ENCODE assay signal across 26 mouse cellular contexts in the genomic region with DNA sequence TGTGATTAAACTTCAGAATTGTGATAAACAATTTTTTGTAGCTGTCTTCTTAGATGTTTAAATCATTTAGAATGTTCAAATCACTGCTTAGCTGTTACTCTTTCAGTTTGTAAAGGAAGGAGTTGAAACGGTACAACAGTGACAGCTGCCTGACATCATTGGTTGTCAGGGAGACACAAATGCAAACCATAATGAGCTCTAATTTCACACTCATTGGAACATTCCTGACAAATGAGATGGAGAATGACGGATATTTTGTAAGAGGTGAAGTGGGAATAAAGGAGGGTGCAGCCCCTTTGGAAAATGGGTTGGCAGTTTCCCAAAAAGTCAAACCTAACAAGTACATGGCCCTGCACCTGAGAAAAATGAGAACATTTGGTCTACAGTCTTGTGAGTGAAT.
DNase-seq lines count a peak whose midpoint lies in the region; ATAC-seq and TF ChIP-seq lines count a peak whose summit lies in the region.
"Had no signal": no experiment of that assay in that cellular context is flagged by ENCODE, and none has a peak within 500 bp of the region (broad histone marks: within the 10 kb centered on the region; RNA-seq: fewer than 3 reads in every experiment).

No protein-coding gene starts in this region.

- no peak overlapping the region for H3K4me3 ChIP-seq in hindbrain, postnatal 0 days (ENCODE audit: low read length)
- no peak overlapping the region for H3K4me3 ChIP-seq in hindbrain, embryonic 13.5 days
- H3K4me3 ChIP-seq in forebrain, embryonic 15.5 days = no peak overlapping the region
- H3K4me3 ChIP-seq: erythroblast, embryonic 14.5 days; hindbrain, embryonic 12.5 days; limb, embryonic 13.5 days; megakaryocyte, embryonic 14.5 days; stomach, embryonic 15.5 days had no signal

- H3K9ac ChIP-seq in hindbrain, postnatal 0 days (replicated peaks; ENCODE audit: low read length) = no peak overlapping the region
- no peak overlapping the region for H3K9ac ChIP-seq in hindbrain, embryonic 13.5 days
- no peak overlapping the region for H3K9ac ChIP-seq in forebrain, embryonic 15.5 days (replicated peaks)
- H3K9ac ChIP-seq: hindbrain, embryonic 12.5 days; limb, embryonic 13.5 days; stomach, embryonic 15.5 days had no signal

- ATAC-seq in hindbrain, postnatal 0 days = no peak
- no peak for ATAC-seq in hindbrain, embryonic 13.5 days (ENCODE audit: low FRiP score)
- peak; percentile 94 for ATAC-seq in forebrain, embryonic 15.5 days (replicated peaks)

- H3K4me1 ChIP-seq in hindbrain, postnatal 0 days (ENCODE audit: insufficient read depth, low read length) = no peaks in the 10 kb centered on the region
- no peaks in the 10 kb centered on the region; the same call in 1 of the 2 replicates for H3K4me1 ChIP-seq in hindbrain, embryonic 13.5 days (replicated peaks)
- peaks cover 12% of the 10 kb centered on the region; the same call in 1 of the 2 replicates for H3K4me1 ChIP-seq in forebrain, embryonic 15.5 days
- H3K4me1 ChIP-seq: hindbrain, embryonic 12.5 days; limb, embryonic 13.5 days; megakaryocyte, embryonic 14.5 days; stomach, embryonic 15.5 days had no signal

- H3K36me3 ChIP-seq in hindbrain, postnatal 0 days (ENCODE audit: insufficient read depth, low read length) = no peaks in the 10 kb centered on the region
- H3K36me3 ChIP-seq in hindbrain, embryonic 13.5 days = no peaks in the 10 kb centered on the region
- no peaks in the 10 kb centered on the region for H3K36me3 ChIP-seq in forebrain, embryonic 15.5 days
- H3K36me3 ChIP-seq: hindbrain, embryonic 12.5 days; limb, embryonic 13.5 days; stomach, embryonic 15.5 days had no signal

- WGBS in hindbrain, postnatal 0 days = 12% methylated on average over 2 of the region's 2 CpGs
- WGBS in hindbrain, embryonic 13.5 days = 16% methylated on average over 2 of the region's 2 CpGs
- WGBS in forebrain, embryonic 15.5 days = 5% methylated on average over 2 of the region's 2 CpGs

- DNase-seq in embryo, embryonic 11 days = peak; percentile 0
- DNase-seq in embryo, embryonic 9.5 days (ENCODE audit: extremely low spot score) = no peak
- DNase-seq in hindbrain, postnatal 0 days (ENCODE audit: low spot score) = peak; percentile 13
- DNase-seq in Muller cell, postnatal 12 days (ENCODE audit: inconsistent ontology term) = peak; percentile 27
- no peak for DNase-seq in urinary bladder, postnatal 36 days (ENCODE audit: low spot score in 2 of 2)
- DNase-seq in heart, adult 11 months = no peak
- DNase-seq: adrenal gland, adult 8-10 months; cerebellum, adult 11-12 months; cerebellum, adult 9-11 months; gastrocnemius, postnatal 36 days; heart, postnatal 14 days; kidney, adult 18-20 months; kidney, postnatal 4 days; lung, postnatal 4 days; right cerebral cortex, postnatal 25 days; thymus, postnatal 14 days had no signal

- no peak overlapping the region for H3K27ac ChIP-seq in hindbrain, postnatal 0 days
- no peak overlapping the region for H3K27ac ChIP-seq in hindbrain, embryonic 13.5 days
- H3K27ac ChIP-seq in forebrain, embryonic 15.5 days (replicated peaks) = 0 out of 2 replicates have a peak overlapping the region, but pooled peaks have one; percentile 27
- H3K27ac ChIP-seq: hindbrain, embryonic 12.5 days; kidney, postnatal 0 days; limb, embryonic 13.5 days; stomach, embryonic 15.5 days had no signal

- H3K27me3 ChIP-seq in hindbrain, postnatal 0 days (ENCODE audit: insufficient read depth, low read length) = no peaks in the 10 kb centered on the region
- no peaks in the 10 kb centered on the region for H3K27me3 ChIP-seq in hindbrain, embryonic 13.5 days
- no peaks in the 10 kb centered on the region for H3K27me3 ChIP-seq in forebrain, embryonic 15.5 days
- H3K27me3 ChIP-seq: CH12.LX; hindbrain, embryonic 12.5 days; limb, embryonic 13.5 days; megakaryocyte, embryonic 14.5 days; stomach, embryonic 15.5 days had no signal

- TF ChIP-seq CTCF in hindbrain, postnatal 0 days (IDR thresholded peaks at IDR 0.05; ENCODE audit: low read depth) = no peak

- H3K9me3 ChIP-seq in hindbrain, postnatal 0 days (ENCODE audit: low read length) = no peaks in the 10 kb centered on the region
- no peaks in the 10 kb centered on the region for H3K9me3 ChIP-seq in hindbrain, embryonic 13.5 days
- no peaks in the 10 kb centered on the region for H3K9me3 ChIP-seq in forebrain, embryonic 15.5 days
- H3K9me3 ChIP-seq: hindbrain, embryonic 12.5 days; limb, embryonic 13.5 days; stomach, embryonic 15.5 days had no signal

- H3K4me2 ChIP-seq in hindbrain, postnatal 0 days (ENCODE audit: low read depth, low read length) = no peak overlapping the region
- H3K4me2 ChIP-seq in hindbrain, embryonic 13.5 days = no peak overlapping the region
- H3K4me2 ChIP-seq in forebrain, embryonic 15.5 days (replicated peaks) = no peak overlapping the region
- H3K4me2 ChIP-seq: hindbrain, embryonic 12.5 days; limb, embryonic 13.5 days; liver, embryonic 11.5 days; stomach, embryonic 15.5 days had no signal

Comparison
In these comparisons a context has a peak if more than half of its experiments do, and no peak if none do; other contexts are left out.
1. DNase-seq: peak in embryo, embryonic 11 days (single experiment), hindbrain, postnatal 0 days (single experiment) and Muller cell, postnatal 12 days (single experiment); none in embryo, embryonic 9.5 days (single experiment), urinary bladder, postnatal 36 days (0 of 2) and heart, adult 11 months (single experiment).